Mouse (Mus musculus) embryonic fibroblast, embryonic 13.5 days (primary cell): ENCODE data around the gene Fem1b. TPM values are rescaled to one million over a fixed set of nuclear protein-coding genes. Genes with fewer than 3 reads are reported as not detected.

Source experiments
- H3K27ac ChIP-seq: 2 replicates; pipeline ENCODE4 v1.5.1; 2012; ENCODE audit warnings: low read length, control low read depth, inconsistent platforms; ENCODE audit not compliant: insufficient read depth
- H3K4me1 ChIP-seq: 2 replicates; pipeline ENCODE4 v1.6.1; 2011; ENCODE audit warnings: low read length; ENCODE audit not compliant: control insufficient read depth, insufficient read depth
- H3K4me3 ChIP-seq: 2 replicates; pipeline ENCODE4 v1.5.1; 2011; ENCODE audit warnings: mild to moderate bottlenecking, control low read depth, low read length; ENCODE audit not compliant: insufficient read depth
- CTCF ChIP-seq: IDR thresholded peaks from 2 replicates; pipeline ENCODE4 v1.5.1; 2011; ENCODE audit warnings: mild to moderate bottlenecking, control low read depth, low read length, moderate library complexity, borderline replicate concordance; ENCODE audit not compliant: insufficient read depth
- POLR2A ChIP-seq: IDR thresholded peaks from 2 replicates; pipeline ENCODE4 v1.6.1; 2011; ENCODE audit warnings: low read depth, mild to moderate bottlenecking, control low read depth, low read length, moderate library complexity
- polyA plus RNA-seq: library from polyadenylated mRNA; stranded (reverse); fragments of >200 nt; gene quantifications from 2 replicates; pipeline ENCODE4 v1.2.4, GENCODE M21; 2011; ENCODE audit warnings: low read depth; ENCODE audit not compliant: missing spikeins, insufficient read length

Gene Fem1b
- polyA plus RNA-seq, 1 experiment, result 41.2 TPM

DNA sequence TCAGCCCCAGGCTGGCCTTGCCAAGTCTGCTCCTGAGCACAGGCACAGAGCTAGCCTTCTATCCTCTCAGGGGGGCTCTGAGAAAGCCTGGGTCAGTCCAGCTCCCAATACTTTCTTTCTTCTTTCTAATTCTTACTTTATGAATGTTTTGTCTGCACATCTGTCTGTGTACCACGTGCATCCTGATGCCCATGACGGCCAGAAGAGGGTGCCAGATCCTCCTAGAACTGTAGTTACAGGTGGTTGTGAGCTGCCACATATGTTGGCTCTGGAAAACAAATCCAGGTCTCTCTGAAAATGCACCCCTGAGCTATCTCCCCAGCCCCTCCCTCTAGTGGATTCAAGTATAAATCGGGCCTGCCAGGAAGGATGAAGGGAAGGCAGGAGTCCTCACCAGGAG is 52.1 kb downstream of the Fem1b start:
- Histone ChIP-seq H3K4me1 (no peaks in the 10 kb centered on the region), H3K4me3 (no peak overlapping the region), H3K27ac (no peak overlapping the region)
- TF ChIP-seq CTCF (peak; percentile 26; the same call in 1 of the 2 replicates), POLR2A (no peak)

DNA sequence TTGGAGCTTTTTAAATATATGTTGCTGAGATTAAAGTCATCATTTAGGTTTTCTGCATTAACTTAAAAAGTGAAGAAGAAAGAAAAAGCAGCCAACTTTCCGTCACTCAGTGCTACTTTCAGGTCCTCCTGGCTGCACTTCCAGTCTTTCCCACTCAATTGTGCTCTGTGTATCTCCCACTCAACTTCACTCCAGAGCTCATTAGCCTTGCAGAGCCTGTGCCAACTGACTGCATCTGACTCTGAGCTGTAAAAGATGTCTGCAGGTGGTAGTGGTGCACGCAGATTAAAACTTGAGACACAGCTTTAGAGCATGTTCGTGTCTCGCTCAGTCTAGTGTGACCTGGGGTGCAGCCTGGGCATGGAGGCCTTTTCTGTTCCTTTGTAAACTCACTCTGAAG is 53.4 kb downstream of the Fem1b start:
- TF ChIP-seq POLR2A (no peak), CTCF (no peak)
- no peak overlapping the region for H3K27ac ChIP-seq
- no peak overlapping the region for H3K4me3 ChIP-seq
- no peaks in the 10 kb centered on the region for H3K4me1 ChIP-seq

DNA sequence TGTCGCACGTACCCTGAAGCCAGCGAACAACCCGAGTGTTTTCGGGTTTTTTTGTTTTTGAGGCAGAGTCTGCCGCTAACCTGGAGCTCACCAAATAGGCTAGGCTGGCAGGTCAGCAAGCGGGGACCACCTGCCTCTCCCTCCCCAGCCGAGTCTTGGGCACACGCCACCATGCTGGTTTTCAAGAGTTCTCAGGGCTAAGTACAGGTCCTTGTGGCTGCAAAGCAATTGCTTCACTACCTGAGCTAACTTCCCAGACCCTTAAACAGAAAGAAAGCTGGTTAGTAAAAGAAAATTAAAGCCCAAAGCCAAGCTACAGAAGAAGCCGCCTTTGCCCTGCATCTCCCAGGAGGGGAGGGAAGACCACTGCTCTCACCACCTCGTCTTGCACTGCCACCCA is 61.4 kb downstream of the Fem1b start:
- no peak overlapping the region for H3K27ac ChIP-seq
- no peaks in the 10 kb centered on the region for H3K4me1 ChIP-seq
- no peak for TF ChIP-seq CTCF
- TF ChIP-seq POLR2A, result no peak
- no peak overlapping the region for H3K4me3 ChIP-seq

DNA sequence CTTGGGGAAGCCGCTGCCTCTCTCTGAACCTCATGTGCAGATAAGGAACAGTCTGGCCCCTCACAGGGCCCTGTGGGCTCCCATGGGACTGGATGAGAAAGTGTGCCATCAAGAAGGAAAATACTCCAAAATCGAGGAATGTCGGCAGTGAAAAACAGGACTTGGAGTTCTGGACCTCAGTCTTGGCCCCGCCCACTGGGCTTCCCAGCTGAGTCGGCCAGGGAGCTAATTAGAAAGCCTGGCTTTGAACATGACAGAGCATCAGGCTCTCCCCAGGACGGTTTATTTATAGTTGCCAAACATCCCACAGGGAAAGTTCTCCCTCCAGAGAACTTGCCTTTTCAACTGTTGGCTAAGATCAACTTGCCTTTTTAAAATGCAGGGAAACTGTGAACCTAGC is 62.1 kb downstream of the Fem1b start:
- Histone ChIP-seq H3K4me3 (no peak overlapping the region), H3K4me1 (no peaks in the 10 kb centered on the region), H3K27ac (no peak overlapping the region)
- no peak for TF ChIP-seq CTCF

DNA sequence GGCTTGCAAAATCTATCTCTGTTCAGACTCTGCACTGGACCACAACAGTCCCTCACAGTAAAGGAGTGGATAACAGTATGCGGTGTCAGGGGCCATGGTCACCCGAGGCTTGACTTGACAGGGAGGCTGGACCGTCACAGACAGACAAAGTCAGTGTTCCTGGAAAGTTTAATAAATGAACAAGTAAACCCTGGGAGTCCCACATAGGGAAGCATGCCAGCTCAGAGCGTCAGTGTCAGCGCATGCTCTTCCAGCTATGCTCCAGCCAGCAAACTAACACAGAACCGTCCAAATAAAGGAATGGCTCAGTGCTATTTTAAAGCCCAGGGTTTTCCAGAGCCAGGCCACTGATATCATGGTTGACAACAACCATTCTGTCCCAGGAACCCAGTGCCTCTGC is 65.1 kb downstream of the Fem1b start:
- H3K4me3 ChIP-seq, result no peak overlapping the region
- H3K4me1 ChIP-seq, result no peaks in the 10 kb centered on the region
- TF ChIP-seq CTCF (no peak), POLR2A (no peak)
- H3K27ac ChIP-seq, result no peak overlapping the region

DNA sequence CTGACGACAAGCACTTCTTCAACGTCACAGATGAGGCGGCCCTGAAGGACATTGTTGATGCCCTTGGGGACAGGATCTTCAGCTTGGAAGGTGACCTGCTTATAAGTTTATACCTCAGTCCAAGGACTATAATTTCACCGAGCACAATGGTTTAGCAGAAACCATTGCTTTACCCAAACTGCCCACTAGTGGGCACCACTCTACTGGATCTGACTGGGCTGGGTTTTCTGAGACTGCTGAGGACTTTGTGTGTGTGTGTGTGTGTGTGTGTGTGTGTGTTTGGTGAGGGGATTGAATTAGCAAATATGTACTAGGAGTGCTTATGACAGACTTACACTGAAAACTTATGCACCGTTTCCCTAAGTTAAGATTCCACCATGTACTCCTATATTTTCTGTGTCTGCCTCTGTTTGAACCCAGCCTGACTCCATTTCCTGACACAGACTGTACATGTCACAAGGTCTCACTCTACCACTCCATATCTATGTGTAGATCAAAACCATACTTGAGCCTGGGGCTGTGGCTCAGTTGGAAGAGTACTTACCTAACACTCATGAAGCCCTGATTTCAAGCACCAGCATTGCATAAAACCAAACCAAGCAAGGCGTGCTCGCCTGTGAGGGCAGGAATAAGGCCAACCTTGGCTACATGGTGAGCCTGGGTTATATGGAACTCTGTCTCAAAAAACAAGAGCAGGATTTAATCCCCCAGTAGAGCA is 67.0 kb downstream of the Fem1b start:
- H3K4me3 ChIP-seq, result no peak overlapping the region
- no peak overlapping the region for H3K27ac ChIP-seq
- no peaks in the 10 kb centered on the region for H3K4me1 ChIP-seq
- TF ChIP-seq CTCF, result peak; percentile 5; the same call in 1 of the 2 replicates
- TF ChIP-seq POLR2A, result no peak

Other genes starting within 250 kb of the Fem1b start
- gene Itga11, start 134.1 kb downstream of the Fem1b start, polyA plus RNA-seq, result 139 and 166 TPM in 2 replicates
- 33.7 and 43.3 TPM in 2 replicates for gene Cln6, start 26.9 kb upstream of the Fem1b start, polyA plus RNA-seq
- gene Calml4, start 46.1 kb upstream of the Fem1b start, polyA plus RNA-seq, result 2.9 and 7.5 TPM in 2 replicates
- 45.2 and 48.4 TPM in 2 replicates for gene Pias1, start 176.0 kb upstream of the Fem1b start, polyA plus RNA-seq